ENCODE assay signal across 8 mouse cellular contexts in genomic region chr7:44310878-44311712, GRCm38 (mm10). TPM values are rescaled to one million over a fixed set of nuclear protein-coding genes. Genes with fewer than 3 reads are reported as not detected.
A peak's percentile ranks its signal among the peaks of the same experiment; 100 is the strongest.
DNase-seq lines count a peak whose midpoint lies in the region; ATAC-seq and TF ChIP-seq lines count a peak whose summit lies in the region.

No protein-coding gene starts in this region.

- DNase-seq in testis, postnatal 10 days (ENCODE audit: low spot score): no peak
- DNase-seq in kidney, postnatal 10 days: peak; percentile 43
- DNase-seq in right cerebral cortex, adult 2 months (ENCODE audit: low spot score in 2 of 2): peak; percentile 74 to 76
- no peak for DNase-seq in c-Kit-positive CD71-positive TER-119-positive erythroid progenitor cells, embryonic 14.5 days (ENCODE audit: low spot score)

- H3K4me2 ChIP-seq in heart, embryonic 12.5 days: peak overlapping the region; percentile 95
- H3K4me2 ChIP-seq in lung, embryonic 16.5 days (ENCODE audit: low read depth, low read length): peak overlapping the region; percentile 95

- H3K27me3 ChIP-seq in testis, adult 2 months (ENCODE audit: control insufficient read depth, insufficient read depth, low read length): no peaks in the 10 kb centered on the region; the same call in none of the 2 replicates
- H3K27me3 ChIP-seq in heart, embryonic 12.5 days (replicated peaks): peaks cover 97% of the 10 kb centered on the region
- peaks cover 18% of the 10 kb centered on the region for H3K27me3 ChIP-seq in lung, embryonic 16.5 days (ENCODE audit: control insufficient read depth, insufficient read depth, low read depth, low read length)

- TF ChIP-seq CTCF in testis, adult 2 months (IDR thresholded peaks at IDR 0.05; ENCODE audit: control insufficient read depth, insufficient read depth, insufficient replicate concordance, low read depth, low read length): no peak
- no peak for TF ChIP-seq CTCF in cortical plate, adult 2 months (IDR thresholded peaks at IDR 0.05; ENCODE audit: extremely low read depth, insufficient read depth, low read length)

- no peak overlapping the region for H3K27ac ChIP-seq in testis, adult 2 months (ENCODE audit: control insufficient read depth, insufficient read depth, low read depth, low read length)
- peak overlapping the region; percentile 96 for H3K27ac ChIP-seq in cortical plate, adult 2 months (ENCODE audit: insufficient read depth, low read length)
- no peak overlapping the region for H3K27ac ChIP-seq in heart, embryonic 12.5 days (ENCODE audit: poor library complexity, severe bottlenecking)
- no peak overlapping the region for H3K27ac ChIP-seq in lung, embryonic 16.5 days (ENCODE audit: low read length)

- 1% methylated on average over 38 of the region's 38 CpGs for WGBS in heart, embryonic 12.5 days
- WGBS in lung, embryonic 16.5 days: under 1% methylated on average over 32 of the region's 38 CpGs

- peak overlapping the region; percentile 71 for H3K9ac ChIP-seq in heart, embryonic 12.5 days
- H3K9ac ChIP-seq in lung, embryonic 16.5 days (ENCODE audit: low read length): peak overlapping the region; percentile 60

- H3K4me1 ChIP-seq in testis, adult 2 months (ENCODE audit: control insufficient read depth, insufficient read depth, low read length): peaks cover 22% of the 10 kb centered on the region
- no peaks in the 10 kb centered on the region for H3K4me1 ChIP-seq in cortical plate, adult 2 months (ENCODE audit: control insufficient read depth, insufficient read depth, low read length)
- peaks cover 16% of the 10 kb centered on the region for H3K4me1 ChIP-seq in heart, embryonic 12.5 days (replicated peaks)
- H3K4me1 ChIP-seq in lung, embryonic 16.5 days (replicated peaks; ENCODE audit: control insufficient read depth, insufficient read depth, low read length): peaks cover 10% of the 10 kb centered on the region

- peak; percentile 43; the same call in 1 of the 2 replicates for ATAC-seq in heart, embryonic 12.5 days (ENCODE audit: insufficient number of reproducible peaks, low FRiP score)
- peak; percentile 36; the same call in 1 of the 2 replicates for ATAC-seq in lung, embryonic 16.5 days (ENCODE audit: low read depth)

- no peak for TF ChIP-seq POLR2A in testis, adult 2 months (IDR thresholded peaks at IDR 0.05; ENCODE audit: control insufficient read depth, low read depth, low read length)
- peak; percentile 29; the same call in 1 of the 2 replicates for TF ChIP-seq POLR2A in cortical plate, adult 2 months (IDR thresholded peaks at IDR 0.05; ENCODE audit: extremely low read depth, insufficient read depth, low read length)

- no peaks in the 10 kb centered on the region for H3K9me3 ChIP-seq in heart, embryonic 12.5 days (replicated peaks)
- no peaks in the 10 kb centered on the region for H3K9me3 ChIP-seq in lung, embryonic 16.5 days (ENCODE audit: control insufficient read depth, low read length)

- H3K36me3 ChIP-seq in testis, adult 2 months (ENCODE audit: control insufficient read depth, insufficient read depth, low read length): no peaks in the 10 kb centered on the region
- H3K36me3 ChIP-seq in heart, embryonic 12.5 days: no peaks in the 10 kb centered on the region
- H3K36me3 ChIP-seq in lung, embryonic 16.5 days (ENCODE audit: control insufficient read depth, insufficient read depth, low read length): no peaks in the 10 kb centered on the region

- peak overlapping the region; percentile 64 for H3K4me3 ChIP-seq in testis, adult 2 months (ENCODE audit: control insufficient read depth, low read depth, low read length)
- peak overlapping the region; percentile 93 for H3K4me3 ChIP-seq in cortical plate, adult 2 months (ENCODE audit: insufficient read depth, low read length)
- H3K4me3 ChIP-seq in heart, embryonic 12.5 days: peak overlapping the region; percentile 53
- H3K4me3 ChIP-seq in lung, embryonic 16.5 days (ENCODE audit: low read length): peak overlapping the region; percentile 51

RNA-seq across cellular contexts. Expression of gene Shank1, which starts 1.0 kb away (rescaled TPM):
- 4.0 and 5.5 TPM in 2 replicates for polyA plus RNA-seq in testis, adult 2 months (2012; rRNA removed)
- polyA plus RNA-seq in cortical plate, adult 2 months (2012; rRNA removed): 106 and 113 TPM in 2 replicates
- 0.80 and 0.86 TPM in 2 replicates for polyA plus RNA-seq in heart, embryonic 12.5 days (2016; fragmentation: Nextera tagmentation; extraction: Ambion mirVana)
- polyA plus RNA-seq in lung, embryonic 16.5 days (2015; fragmentation: Nextera tagmentation; extraction: Ambion mirVana): 0.96 and 1.1 TPM in 2 replicates

RNA-seq across cellular contexts. Expression of gene Clec11a, which starts 4.4 kb away (rescaled TPM):
- 1.7 and 3.1 TPM in 2 replicates for polyA plus RNA-seq in testis, adult 2 months (2012; rRNA removed)
- 5.4 and 5.6 TPM in 2 replicates for polyA plus RNA-seq in cortical plate, adult 2 months (2012; rRNA removed)
- polyA plus RNA-seq in heart, embryonic 12.5 days (2016; fragmentation: Nextera tagmentation; extraction: Ambion mirVana): 0.68 and 0.79 TPM in 2 replicates
- 3.0 and 3.2 TPM in 2 replicates for polyA plus RNA-seq in lung, embryonic 16.5 days (2015; fragmentation: Nextera tagmentation; extraction: Ambion mirVana)

RNA-seq across cellular contexts. Expression of gene Gm15517, which starts 49.8 kb away (rescaled TPM):
- polyA plus RNA-seq in testis, adult 2 months (2012; rRNA removed): 3,148 and 3,520 TPM in 2 replicates
- polyA plus RNA-seq in cortical plate, adult 2 months (2012; rRNA removed): not detected in 2 replicates
- not detected in 2 replicates for polyA plus RNA-seq in heart, embryonic 12.5 days (2016; fragmentation: Nextera tagmentation; extraction: Ambion mirVana)
- not detected in 2 replicates for polyA plus RNA-seq in lung, embryonic 16.5 days (2015; fragmentation: Nextera tagmentation; extraction: Ambion mirVana)

RNA-seq across cellular contexts. Expression of gene Acp4, which starts 53.9 kb away (rescaled TPM):
- 29.1 and 29.8 TPM in 2 replicates for polyA plus RNA-seq in testis, adult 2 months (2012; rRNA removed)
- polyA plus RNA-seq in cortical plate, adult 2 months (2012; rRNA removed): not detected in 2 replicates
- not detected in 2 replicates for polyA plus RNA-seq in heart, embryonic 12.5 days (2016; fragmentation: Nextera tagmentation; extraction: Ambion mirVana)
- not detected in 2 replicates for polyA plus RNA-seq in lung, embryonic 16.5 days (2015; fragmentation: Nextera tagmentation; extraction: Ambion mirVana)

Comparison
In these comparisons a context has a peak if more than half of its experiments do, and no peak if none do; other contexts are left out.
1. DNase-seq: peak in kidney, postnatal 10 days (single experiment) and right cerebral cortex, adult 2 months (2 of 2); none in testis, postnatal 10 days (single experiment) and c-Kit-positive CD71-positive TER-119-positive erythroid progenitor cells, embryonic 14.5 days (single experiment).
2. RNA of gene Shank1, which starts 1.0 kb away (polyA plus RNA-seq): 106 to 113 TPM in cortical plate, adult 2 months; 4.0 to 5.5 TPM in testis, adult 2 months, 0.96 to 1.1 TPM in lung, embryonic 16.5 days and 0.80 to 0.86 TPM in heart, embryonic 12.5 days; every median in the first group is over 10 times any median in the second.
3. RNA of gene Gm15517, which starts 49.8 kb away (polyA plus RNA-seq): 3,148 to 3,520 TPM in testis, adult 2 months; not detected in heart, embryonic 12.5 days, not detected in lung, embryonic 16.5 days and not detected in cortical plate, adult 2 months; every median in the first group is over 1,000 times any median in the second.
4. Peak in every context shown above with its lines, with median percentiles within 50 percentile points of each other: H3K4me3 ChIP-seq.